In genomic region chr4:34391499-34391898, GRCm38 (mm10) we compare ENCODE assay signal across 11 mouse cellular contexts.
A peak's percentile ranks its signal among the peaks of the same experiment; 100 is the strongest.
DNase-seq lines count a peak whose midpoint lies in the region; ATAC-seq and TF ChIP-seq lines count a peak whose summit lies in the region.
"Had no signal": no experiment of that assay in that cellular context is flagged by ENCODE, and none has a peak within 500 bp of the region (broad histone marks: within the 10 kb centered on the region; RNA-seq: fewer than 3 reads in every experiment).

No protein-coding gene starts in this region.

- no peaks in the 10 kb centered on the region for H3K36me3 ChIP-seq in heart, adult 2 months (ENCODE audit: control insufficient read depth, insufficient read depth, low read length)

- TF ChIP-seq POLR2A in heart, adult 2 months (IDR thresholded peaks at IDR 0.05; ENCODE audit: insufficient read depth, low read depth, low read length): no peak

- no peak for TF ChIP-seq EP300 in heart, adult 2 months (IDR thresholded peaks at IDR 0.05; ENCODE audit: insufficient read depth, low read depth, low read length)

- no peak overlapping the region for H3K4me3 ChIP-seq in heart, adult 2 months
- H3K4me3 ChIP-seq: megakaryocyte, embryonic 14.5 days had no signal

- TF ChIP-seq CTCF in heart, adult 2 months (IDR thresholded peaks at IDR 0.05): peak; percentile 18; the same call in 1 of the 2 replicates

- no peaks in the 10 kb centered on the region for H3K79me2 ChIP-seq in heart, adult 2 months (replicated peaks; ENCODE audit: control insufficient read depth, insufficient read depth, low read length)

- H3K9ac ChIP-seq in heart, adult 2 months (ENCODE audit: low read depth, low read length): no peak overlapping the region

- no peaks in the 10 kb centered on the region for H3K4me1 ChIP-seq in heart, adult 2 months (ENCODE audit: control insufficient read depth, insufficient read depth, low read length)

- no peak for DNase-seq in heart, adult 2 months
- no peak for DNase-seq in heart, adult 18-20 months
- DNase-seq in right cerebral cortex, postnatal 14 days: peak; percentile 9
- no peak for DNase-seq in right cerebral cortex, postnatal 36 days (ENCODE audit: low spot score in 2 of 2)
- peak; percentile 69 for DNase-seq in ZHBTc4 (ENCODE audit: low read depth, low spot score)
- DNase-seq in retina, postnatal 1 day: peak; percentile 8
- DNase-seq in cerebellum, adult 18-20 months: no peak
- DNase-seq: gastrocnemius, postnatal 10 days; kidney, postnatal 14 days had no signal

- ATAC-seq in CD4-positive, CD25-positive, alpha-beta regulatory T cell, adult 4 months: no peak

- H3K27ac ChIP-seq in heart, adult 2 months: no peak overlapping the region

- no peaks in the 10 kb centered on the region for H3K27me3 ChIP-seq in heart, adult 2 months (ENCODE audit: control insufficient read depth, insufficient read depth, low read length)
- H3K27me3 ChIP-seq: megakaryocyte, embryonic 14.5 days had no signal

- intact Hi-C loops in heart, adult 2 months (cut with DNase I): no loop called here

- WGBS in heart, adult 2 months: 93% methylated on average over 5 of the region's 5 CpGs

Comparison
In these comparisons a context has a peak if more than half of its experiments do, and no peak if none do; other contexts are left out.
1. DNase-seq: peak in right cerebral cortex, postnatal 14 days (single experiment), ZHBTc4 (single experiment) and retina, postnatal 1 day (single experiment); none in heart, adult 2 months (0 of 2), heart, adult 18-20 months (0 of 2), right cerebral cortex, postnatal 36 days (0 of 2) and cerebellum, adult 18-20 months (0 of 2).